Mouse (Mus musculus) Muller cell, postnatal 12 days (primary cell): ENCODE measurements around the gene Fmnl3.

ENCODE experiments used
- DNase-seq: peaks from one replicate; pipeline ENCODE4 v3.0.0-alpha.2; 2015; ENCODE audit errors: inconsistent ontology term

Fmnl3 gene

DNA sequence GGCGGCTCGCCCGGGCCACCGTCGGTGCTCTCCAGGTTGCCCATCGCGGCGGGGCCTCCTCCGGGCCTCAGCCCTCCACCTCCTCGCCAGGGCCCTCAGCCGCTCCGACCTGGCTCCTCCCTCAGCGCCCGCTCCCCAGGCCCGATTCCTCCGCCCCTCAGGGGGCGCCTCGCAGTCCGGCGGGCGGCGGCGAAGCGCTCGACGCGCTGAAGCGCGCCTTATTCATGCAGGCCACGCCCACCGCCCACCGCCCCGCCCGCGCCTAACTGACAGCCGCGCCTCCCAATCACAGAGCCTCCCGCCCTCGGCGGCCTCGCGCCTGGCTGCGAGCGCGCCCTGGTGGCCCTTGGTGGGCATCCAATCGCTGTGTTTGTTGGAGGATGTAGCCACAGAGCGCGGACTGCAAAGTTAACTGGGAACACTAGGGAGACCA lies at the start of gene Fmnl3:
Gene Fmnl3, minus strand, starts transcription at position 224 of the 433 bp plus-strand sequence.
- peak; percentile 97 for DNase-seq

DNA sequence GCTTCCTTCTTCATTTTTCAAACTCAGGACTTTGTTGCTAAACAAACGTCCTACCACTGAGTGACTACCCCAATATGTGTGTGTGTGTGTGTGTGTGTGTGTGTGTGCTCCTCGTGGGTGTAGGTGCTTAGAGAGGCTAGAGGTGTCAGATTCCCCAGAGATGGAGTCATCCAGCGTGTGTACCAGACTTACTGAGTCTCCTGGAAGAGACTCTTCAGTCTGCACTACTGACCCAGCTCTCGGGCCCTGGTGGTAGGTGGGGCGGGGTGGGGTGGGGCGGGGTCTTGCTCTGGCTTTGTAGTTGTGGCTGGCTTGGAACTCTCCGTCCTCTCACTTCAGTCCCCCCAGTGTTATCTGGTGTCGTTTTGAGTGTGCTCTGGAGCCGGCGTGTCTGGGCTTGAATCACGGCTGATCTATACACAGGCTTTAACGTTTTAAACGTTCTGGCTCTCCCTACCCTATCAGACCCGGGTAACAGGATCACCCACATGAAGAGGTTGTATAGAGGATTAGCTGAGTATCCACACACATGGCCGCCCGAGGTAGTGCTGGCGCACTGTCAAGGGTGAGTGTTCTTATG lies 47.5 kb upstream of the Fmnl3 start:
- DNase-seq: no peak

DNA sequence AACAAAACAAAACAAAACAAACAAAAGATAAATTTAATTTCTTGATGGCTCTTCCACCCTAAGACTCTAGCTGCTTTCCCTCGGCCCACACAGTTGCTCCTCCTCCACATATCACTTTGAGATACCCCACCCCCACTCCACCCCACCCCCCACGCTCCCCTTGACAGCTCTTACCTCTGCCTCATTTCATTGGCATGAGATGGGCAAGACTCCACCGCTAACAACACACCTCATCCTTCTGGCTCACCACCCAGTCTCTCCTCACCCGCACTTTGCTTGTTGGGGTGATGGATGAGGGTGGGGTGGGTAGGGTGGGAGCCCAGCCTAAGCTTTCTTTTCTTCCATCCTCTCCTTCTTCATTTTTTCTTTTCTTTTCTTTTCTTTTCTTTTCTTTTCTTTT lies 46.7 kb upstream of the Fmnl3 start:
- DNase-seq: no peak

DNA sequence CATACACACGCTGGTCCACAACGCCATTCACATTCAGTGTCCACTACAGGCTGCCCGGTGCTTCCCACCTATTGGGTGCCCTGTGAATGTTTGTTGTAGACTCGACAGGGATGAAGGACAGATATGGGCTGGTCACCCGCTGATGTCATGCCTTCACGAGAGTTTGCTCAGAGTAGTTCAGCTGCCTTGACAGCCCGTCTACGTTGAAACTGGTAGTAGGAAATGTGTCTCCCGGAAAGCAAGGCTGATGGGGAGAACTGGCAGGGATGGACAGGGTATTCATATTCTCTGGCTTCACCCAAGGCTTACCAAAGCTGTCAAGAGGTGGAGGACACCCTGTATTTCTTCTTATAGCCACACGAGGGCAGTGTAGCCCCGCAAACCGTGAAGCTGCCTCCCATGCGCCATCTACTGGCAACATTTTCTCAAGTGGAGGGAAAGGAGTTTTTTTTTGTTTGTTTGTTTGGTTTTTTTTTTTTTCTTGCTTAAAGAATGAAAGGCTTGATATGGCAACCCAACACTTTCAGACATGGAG lies 46.1 kb upstream of the Fmnl3 start:
- peak; percentile 77 for DNase-seq

DNA sequence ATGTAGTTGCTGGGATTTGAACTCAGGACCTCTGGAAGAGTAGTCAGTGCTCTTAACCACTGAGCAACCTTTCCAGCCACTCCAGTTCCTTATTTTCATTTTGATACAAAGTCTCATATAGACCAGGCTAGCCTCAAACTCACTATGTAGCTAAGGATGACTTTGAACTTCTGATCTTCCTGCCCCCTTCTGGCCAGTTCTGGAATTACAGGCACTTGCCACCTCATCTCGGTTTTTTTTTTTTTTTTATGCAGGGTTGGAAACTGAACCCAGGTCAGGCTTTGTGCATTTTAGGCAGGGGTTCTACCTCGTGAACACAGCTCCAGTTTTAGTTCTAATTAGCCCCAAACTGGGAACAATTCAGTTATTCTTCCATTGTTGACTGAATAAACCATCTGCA lies 45.5 kb upstream of the Fmnl3 start:
- DNase-seq: no peak

DNA sequence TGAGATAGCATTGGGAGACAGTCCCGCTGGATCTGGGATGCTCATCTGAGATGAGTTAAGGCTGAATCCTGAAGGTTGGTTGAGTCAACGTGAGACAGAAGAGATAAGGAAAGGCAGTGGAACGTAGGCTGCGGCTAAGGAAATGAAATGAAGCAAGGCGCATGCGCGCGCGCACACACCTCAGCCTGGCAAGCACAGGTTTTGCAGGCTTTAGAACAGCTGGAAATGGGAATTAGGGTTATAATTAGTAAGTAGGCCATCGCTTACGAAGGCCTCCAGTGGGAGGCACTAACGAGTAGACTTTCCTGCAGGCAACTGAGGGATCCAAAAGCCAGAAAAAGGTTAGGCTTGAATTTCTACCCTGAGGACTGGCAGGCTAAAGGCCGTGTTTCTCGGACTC lies 41.5 kb upstream of the Fmnl3 start:
- DNase-seq: no peak

DNA sequence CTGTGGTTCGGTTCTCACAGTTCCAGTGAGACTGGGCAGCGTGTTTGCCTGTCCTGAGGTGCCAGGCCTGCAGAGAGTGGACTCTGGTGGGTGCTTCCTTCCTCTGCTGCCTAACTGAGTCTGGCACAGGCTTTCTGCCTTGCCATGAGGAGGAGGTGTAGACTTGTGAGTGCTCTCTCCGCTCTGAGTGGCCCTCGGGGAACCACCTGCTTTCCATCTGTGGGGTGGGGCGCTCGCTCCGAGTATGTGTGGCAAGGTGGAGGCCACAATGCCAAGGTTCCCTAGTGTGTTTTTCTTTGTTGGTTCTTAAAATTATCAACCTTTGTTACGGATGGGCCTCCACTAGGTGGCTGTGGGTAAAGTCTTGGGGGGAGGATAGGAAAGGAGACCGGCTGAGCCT lies 38.6 kb upstream of the Fmnl3 start:
- no peak for DNase-seq

DNA sequence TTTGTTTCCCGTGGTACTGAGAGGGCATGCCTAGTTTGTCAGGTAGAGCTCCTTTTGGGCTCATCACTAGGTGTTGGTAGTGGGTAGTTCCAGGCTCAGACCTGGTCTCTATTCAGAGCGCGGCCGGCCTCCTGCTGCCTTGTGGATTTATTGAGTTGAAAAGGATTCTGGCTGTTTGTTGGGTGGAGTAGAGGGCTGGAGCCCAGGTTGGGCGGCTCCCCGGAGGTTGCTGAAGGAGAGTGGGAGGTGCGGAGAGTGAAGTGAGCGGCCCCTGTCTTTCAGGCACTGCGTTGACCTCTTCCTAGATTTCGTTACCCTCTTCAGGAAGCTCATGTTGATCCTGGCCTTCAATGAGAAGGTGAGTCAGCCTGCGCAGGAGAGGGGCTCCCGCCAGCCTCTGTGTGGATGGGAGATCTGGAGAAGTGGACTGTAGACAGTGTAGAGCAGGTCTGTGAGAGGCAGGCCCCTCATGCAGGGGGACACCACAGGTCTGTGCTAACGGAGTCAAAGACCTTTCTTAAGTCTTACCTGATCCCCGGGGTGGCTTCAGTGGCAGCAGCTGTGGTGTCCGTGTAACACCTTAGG lies 36.8 kb upstream of the Fmnl3 start:
- no peak for DNase-seq

DNA sequence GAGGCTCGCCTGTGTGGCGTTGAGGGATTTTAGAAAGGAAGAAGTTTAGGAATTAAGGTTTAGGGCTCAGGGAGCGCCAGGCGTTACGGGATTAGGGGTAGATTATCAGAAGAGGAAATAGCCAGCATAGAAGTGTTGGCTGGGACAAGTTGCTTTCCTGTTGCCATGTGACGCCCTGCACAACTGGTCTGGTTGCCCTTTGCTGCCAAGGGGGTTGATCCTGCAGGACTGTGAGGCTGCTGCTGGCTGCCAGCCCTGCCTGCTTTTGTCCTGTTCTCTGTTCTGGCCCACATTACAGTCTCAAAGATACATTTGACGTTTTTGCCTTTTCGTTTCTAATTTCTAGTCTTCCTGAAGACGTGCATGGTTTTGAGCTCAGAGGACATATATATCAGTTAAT lies 34.9 kb upstream of the Fmnl3 start:
- no peak for DNase-seq

DNA sequence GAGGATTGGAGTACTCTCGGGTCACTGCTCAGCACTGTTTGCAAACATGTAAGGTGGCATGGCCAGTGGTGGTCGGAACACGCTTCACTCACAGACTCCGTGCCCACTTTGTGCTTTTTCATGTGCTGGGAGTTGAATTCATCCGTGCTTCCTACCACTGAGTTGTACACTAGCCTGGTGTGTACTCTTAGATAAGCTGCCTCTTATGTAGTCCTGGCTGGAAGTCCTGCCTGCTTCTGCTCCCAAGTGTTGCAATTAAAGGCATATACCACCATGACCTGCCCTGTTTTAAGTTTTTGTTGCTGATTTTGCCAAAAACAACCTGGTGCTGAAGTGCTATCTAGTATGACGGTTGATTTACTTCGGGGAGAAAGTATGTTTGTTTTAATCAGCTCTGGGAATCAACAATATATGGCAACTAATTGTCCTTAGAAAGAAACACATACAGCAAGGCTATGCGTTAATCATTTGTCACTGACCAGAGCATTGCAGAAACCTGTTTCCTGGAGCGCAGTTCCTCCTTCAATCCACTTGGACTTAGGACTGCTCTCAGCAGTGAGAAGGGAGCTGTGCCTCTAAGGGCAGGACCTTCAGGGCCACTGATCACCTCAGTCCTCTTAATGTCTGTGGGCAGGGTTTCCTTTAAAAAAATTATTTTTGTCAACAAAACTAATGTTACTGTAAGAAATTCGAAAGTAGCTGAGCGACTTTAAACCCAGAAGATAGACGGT lies 33.0 kb upstream of the Fmnl3 start:
- DNase-seq: no peak

DNA sequence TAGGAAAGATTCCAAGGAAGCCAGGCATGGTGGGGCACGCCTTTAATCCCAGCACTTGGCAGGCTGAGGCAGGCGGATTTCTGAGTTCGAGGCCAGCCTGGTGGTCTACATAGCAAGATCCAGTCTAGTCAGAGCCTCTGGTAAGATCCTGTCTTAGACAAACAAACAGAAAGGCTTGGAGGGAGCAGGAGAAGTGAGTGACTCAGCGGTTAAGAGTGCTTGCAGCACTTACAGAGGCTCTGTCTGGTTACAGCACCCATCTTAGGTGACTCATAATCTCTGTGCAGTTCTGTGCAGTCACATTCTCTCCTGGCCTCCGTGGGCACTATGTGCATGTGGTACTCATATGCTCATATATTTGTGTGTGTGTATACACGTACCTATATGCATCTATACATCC lies 30.3 kb upstream of the Fmnl3 start:
- DNase-seq: no peak

DNA sequence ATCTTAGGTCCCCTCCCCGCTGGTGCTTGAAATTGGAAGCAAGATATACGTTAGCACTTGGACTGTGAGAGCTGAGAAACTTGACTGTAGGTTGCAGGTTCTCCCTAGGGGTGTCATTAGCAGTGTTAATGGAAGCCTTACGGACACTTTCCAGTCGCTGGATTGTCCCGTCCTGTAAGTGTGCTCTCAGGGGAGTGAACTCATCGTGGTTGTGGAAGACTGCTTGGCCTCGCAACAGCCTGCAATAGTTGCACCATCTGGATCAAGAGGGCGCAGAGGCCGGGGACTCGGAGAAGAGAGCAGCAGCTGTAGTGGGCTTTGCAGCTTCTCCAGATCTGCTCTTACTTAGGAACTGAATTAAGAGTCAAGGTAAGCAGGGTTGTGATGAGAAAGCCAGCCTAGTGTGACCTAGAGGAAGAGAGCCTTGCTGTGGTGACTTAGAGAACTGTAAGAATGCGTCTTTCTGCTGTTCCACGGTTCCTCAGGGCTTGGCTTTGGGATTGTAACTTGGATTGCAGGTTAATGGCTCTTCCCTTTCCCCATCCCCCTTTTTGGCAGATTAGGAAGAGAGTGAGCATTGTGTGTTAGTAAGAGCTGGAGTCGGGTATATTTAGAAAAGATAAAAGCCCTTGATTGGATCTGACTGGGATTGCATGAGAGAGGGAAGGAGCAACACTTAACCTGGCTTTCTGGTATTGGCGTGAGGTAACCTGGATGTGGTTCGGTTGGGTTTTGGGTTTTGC lies 29.4 kb upstream of the Fmnl3 start:
- DNase-seq: no peak

DNA sequence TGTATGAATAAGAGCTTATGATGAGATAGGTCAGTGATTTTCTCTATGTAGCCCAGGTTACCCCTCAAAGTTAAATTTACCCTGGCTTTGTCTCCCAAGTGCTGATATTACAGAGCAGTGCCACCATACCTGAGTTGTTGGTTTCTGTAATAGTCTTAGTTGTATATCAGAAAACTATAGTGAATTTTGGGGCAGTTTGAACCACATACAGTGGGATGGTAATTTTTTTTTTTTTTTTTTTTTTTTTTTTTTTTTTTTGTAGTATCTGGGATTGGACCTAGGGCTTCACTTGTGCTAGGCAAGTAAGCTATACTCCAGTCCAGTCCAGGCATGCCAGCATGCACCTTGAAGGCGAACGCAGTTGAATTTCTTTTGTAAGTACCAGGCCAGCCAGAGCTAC lies 27.3 kb upstream of the Fmnl3 start:
- no peak for DNase-seq

DNA sequence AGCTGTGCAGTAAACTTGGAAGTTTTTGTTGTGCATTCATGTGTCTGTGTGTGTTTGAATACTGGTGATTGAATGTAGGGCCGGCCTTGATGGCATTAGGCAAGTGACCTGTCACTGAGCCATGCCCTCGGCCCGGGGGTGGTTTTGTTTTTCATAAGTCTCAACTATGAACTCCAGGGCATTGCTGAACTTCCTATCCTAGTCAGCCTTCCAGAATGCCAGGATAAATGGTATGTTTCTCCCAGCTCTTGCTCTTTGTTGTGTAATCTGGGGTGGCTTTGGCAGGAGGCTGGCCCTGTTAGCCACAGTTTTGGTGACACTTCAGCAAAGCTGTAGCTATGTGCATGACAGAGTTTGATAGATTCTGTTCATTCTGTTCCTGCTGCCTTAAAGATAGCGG lies 26.6 kb upstream of the Fmnl3 start:
- DNase-seq: peak; percentile 60

DNA sequence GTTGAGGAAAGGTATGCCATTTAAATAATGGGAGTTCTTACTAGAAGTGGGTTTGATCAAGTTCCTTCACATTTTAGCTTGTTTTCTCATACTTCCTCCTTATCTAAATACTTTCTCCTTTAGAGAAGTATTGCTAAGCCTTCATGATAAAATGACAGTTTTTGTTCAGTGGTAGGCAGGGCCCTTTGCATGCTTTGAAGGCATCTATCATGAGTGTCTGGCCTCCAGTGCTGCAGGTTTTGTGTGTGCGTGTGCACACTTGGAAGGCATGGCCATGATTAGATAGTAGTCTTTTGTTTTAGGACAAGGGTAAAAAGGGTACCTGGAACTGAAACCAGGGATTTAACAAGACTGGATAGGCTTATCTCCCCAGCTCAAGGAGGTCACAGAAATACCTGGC lies 26.2 kb upstream of the Fmnl3 start:
- no peak for DNase-seq

DNA sequence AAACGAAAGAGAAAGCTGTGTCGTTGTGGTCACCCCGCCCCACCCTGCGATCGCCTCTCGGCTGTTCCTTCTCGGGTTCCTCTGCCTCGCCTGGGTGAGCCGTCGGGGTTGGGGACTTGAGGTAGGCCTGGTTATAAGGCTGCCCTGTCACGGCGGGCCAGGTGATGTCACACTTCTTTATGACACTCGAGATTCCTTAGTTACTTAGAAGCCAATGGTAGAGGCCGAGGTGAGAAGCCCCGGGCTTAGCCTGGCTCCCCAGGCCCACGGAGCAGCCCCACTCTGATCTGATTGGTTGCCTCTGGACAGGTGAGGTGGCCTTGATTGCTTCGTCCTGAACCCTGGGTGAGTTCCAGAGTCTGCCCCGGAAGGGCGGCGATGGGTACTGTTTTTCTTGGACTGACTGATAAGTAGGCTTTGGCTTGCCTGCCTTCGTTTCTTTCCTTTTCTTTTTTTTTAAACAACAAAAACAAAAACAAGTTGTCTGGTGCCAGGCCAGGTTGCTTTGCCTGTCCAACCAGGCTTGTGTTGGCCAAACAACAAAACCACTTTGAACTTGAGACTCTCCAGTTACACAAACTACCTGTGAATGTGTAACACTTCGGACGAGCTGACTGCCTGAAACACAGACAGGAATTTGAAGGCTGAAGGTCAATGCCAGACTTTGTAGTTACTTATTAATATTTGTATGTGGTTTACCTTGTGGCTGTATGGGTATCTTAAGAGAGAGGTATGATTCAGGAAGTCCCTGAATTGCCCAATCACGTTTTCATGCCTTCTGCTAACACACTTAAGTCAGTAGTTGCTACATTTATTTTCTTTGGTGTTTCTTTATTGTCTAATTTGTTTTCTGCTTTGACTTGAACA lies 23.3 kb upstream of the Fmnl3 start:
- DNase-seq: no peak

DNA sequence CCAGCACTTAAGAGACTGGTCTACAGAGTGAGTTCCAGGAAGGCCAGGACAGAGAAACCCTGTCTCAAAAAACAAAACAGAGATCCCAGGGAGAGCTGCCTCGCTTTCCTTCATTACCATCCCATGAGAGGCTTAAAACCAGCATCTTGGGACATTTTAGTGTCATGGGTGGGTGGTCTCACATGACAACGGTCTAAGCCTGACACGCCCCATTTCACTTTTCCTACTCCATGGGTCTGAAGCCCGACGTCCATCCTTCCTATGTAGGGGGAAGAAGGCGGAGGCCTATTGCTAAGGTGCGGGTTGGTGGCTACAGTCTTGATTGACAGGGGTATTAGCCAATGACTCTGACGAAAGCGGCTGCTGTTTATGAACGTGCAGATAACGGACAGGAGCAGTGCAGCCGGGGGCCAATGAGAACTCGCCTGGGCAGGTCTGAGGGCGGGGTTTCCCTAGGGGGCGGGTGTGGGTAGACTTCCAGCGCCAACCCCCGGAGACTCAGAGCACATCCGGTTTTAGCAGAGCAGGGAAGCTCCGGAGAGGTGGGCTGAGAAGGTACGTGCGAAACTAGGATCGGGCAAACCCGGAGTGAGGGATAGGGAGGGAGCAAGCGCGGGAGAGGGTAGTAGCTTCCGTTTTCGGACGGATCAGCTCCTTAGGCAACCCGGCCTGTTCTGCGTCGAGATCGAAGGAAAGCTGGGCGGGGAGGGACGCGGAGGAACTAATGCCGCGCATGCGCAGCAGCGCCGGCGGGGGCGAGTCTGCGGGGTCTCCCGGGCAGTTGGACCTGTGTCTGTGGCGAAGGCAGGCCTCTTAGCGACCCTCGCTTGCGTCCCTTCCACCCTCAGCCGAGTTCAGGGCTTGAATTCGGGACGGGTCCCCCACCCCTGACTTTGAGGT lies 22.5 kb upstream of the Fmnl3 start, which contains the start of gene Tmbim6:
Gene Tmbim6, plus strand, starts transcription at position 397 of the 900 bp plus-strand sequence.
- peak; percentile 99 for DNase-seq

DNA sequence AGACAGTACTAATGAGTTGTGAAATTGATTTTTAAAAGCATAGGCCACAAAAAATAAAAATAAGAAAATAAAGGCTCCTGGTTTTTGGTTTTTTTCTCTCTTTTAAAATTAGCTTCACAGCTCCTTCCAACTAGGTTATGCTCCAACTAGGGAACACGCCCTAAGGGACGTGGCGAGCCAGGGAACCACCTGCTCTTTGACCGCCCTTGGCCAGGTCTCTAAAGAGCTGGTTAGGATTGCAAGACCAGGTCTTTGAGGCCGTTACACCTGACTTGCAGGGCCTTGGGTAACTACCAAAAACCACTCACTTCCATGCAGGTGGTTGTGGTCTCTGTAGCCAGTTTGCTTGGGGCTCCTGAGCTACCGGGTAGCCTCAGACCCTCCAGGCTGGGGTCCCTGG lies 21.7 kb upstream of the Fmnl3 start:
- DNase-seq: no peak

DNA sequence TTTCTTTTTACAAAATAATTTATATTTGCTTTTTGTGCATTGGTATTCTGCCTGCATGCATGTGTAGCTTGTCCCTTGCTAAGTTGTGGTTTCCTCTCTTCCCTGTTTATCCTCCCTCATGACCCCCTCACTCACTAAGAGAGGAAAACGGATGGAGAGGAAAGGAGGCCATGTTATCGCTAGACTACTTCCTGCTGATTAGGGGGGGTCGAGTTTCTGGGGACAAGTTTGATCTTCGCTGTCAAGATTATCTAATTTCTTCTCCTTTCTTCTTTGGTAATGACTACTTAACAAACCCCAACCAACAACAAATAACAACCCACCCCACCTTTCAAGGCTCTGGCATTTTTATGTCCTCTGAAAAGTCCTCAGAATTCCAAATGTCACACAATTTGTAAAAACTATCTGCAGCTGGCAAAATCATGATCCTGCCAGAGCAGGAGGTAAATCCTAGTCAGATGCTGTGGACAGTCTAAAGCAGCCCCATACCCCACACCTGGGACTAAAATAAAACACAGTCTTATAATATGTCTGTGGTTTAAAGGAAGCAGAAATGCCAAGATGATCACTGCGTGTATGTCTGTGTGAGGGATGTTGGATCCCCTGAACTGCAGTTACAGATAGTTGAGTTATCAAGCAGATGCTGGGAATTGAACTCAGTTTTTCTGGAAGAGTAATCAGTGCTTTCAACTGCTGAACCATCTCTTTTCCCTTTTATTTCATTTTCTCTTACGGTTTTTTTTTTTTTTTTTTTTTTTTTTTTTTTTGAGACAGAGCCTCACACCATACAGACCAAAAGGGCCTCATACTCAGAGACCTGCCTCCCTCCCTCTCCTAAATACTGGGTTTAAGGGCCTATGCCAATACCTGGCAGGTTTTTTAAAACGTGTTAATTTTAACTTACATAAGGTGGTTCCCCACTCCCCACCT lies 20.5 kb upstream of the Fmnl3 start:
- no peak for DNase-seq
